Mouse (Mus musculus) liver, adult 2 months (tissue): ENCODE measurements at regions not wholly inside any gene's neighbourhood (a gene's known extent, or its start where the extent isn't known, plus 50 kb on each side); places are given as distances from the start of the nearest gene placed in this dataset.

Experiments used
- CTCF ChIP-seq: fragments of 200-500 bp; IDR thresholded peaks from 2 replicates; pipeline ENCODE4 v1.5.1; 2011; ENCODE audit warnings: low read depth, low read length, control low read depth
- POLR2A ChIP-seq: fragments of 200-500 bp; IDR thresholded peaks from 2 replicates; pipeline ENCODE4 v1.6.1; 2011; ENCODE audit warnings: low read length, control low read depth; ENCODE audit not compliant: insufficient read depth; ENCODE audit errors: extremely low read depth

- TF ChIP-seq POLR2A (no peak), CTCF (no peak)
Measured at GRCm38 (mm10) chr6:95204231-95204630, 87.2 kb downstream of the Kbtbd8 start.
